Mouse (Mus musculus) liver, embryonic 16.5 days (tissue): Measurements from ENCODE around the gene Itgbl1. TPM values are rescaled to one million over a fixed set of nuclear protein-coding genes. Genes with fewer than 3 reads are reported as not detected.

Experiments used
- ATAC-seq: fragments of 200-750 bp; cut with Nextera tagmentation; 2 replicates; pipeline ENCODE4 v1.8.0; 2017; ENCODE audit warnings: low read depth, mild to moderate bottlenecking, moderate number of reproducible peaks, moderate library complexity
- H3K27ac ChIP-seq: fragments of 300-500 bp; sonication (generic); 2 replicates; pipeline ENCODE4 v1.5.1; 2014; ENCODE audit warnings: mild to moderate bottlenecking, low read length
- H3K27me3 ChIP-seq: fragments of 300-500 bp; sonication (generic); 2 replicates; pipeline ENCODE4 v1.6.1; 2014; ENCODE audit warnings: low read depth, low read length, mixed read lengths; ENCODE audit not compliant: control insufficient read depth, insufficient read depth
- H3K36me3 ChIP-seq: fragments of 300-500 bp; sonication (generic); 2 replicates; pipeline ENCODE4 v1.6.1; 2014; ENCODE audit warnings: mild to moderate bottlenecking; ENCODE audit not compliant: control insufficient read depth, insufficient read depth
- H3K4me1 ChIP-seq: fragments of 300-500 bp; sonication (generic); 2 replicates; pipeline ENCODE4 v1.6.1; 2014; ENCODE audit warnings: low read depth, low read length, mixed read lengths; ENCODE audit not compliant: control insufficient read depth
- H3K4me2 ChIP-seq: fragments of 300-500 bp; sonication (generic); 2 replicates; pipeline ENCODE4 v1.6.1; 2014; ENCODE audit warnings: low read depth, low read length, mixed read lengths
- H3K4me3 ChIP-seq: fragments of 300-500 bp; sonication (generic); 2 replicates; pipeline ENCODE4 v1.5.1; 2014; ENCODE audit warnings: low read depth, mild to moderate bottlenecking, low read length
- H3K9ac ChIP-seq: fragments of 300-500 bp; sonication (generic); 2 replicates; pipeline ENCODE4 v1.6.1; 2014; ENCODE audit warnings: low read depth, low read length
- H3K9me3 ChIP-seq: fragments of 300-500 bp; sonication (generic); replicated peaks from 2 replicates; pipeline ENCODE4 v1.6.1; 2016; ENCODE audit warnings: low read length; ENCODE audit not compliant: control insufficient read depth
- WGBS: fragments of 180-500 bp; shearing (Covaris S2); extraction: QIAGEN DNeasy Blood & Tissue Kit; methylation state at CpG from one replicate; pipeline ENCODE4 v1.1.7; 2014; ENCODE audit not compliant: insufficient replicate concordance; 5-methylcytosine and 5-hydroxymethylcytosine counted together
- polyA plus RNA-seq: library from polyadenylated mRNA; unstranded; fragments of >200 nt; fragmentation: Nextera tagmentation; extraction: Ambion mirVana; gene quantifications from 2 replicates; pipeline ENCODE4 v1.2.1, GENCODE M21; 2015

The Itgbl1 gene
- polyA plus RNA-seq, 1 experiment from 2014 or later = 0.02 TPM

GRCm38 (mm10) chr14:123864531-123864930 is 204.8 kb downstream of the Itgbl1 start:
- Histone ChIP-seq H3K27me3 (no peaks in the 10 kb centered on the region), H3K9ac (no peak overlapping the region), H3K4me1 (no peaks in the 10 kb centered on the region), H3K4me2 (no peak overlapping the region), H3K9me3 (no peaks in the 10 kb centered on the region), H3K27ac (no peak overlapping the region), H3K36me3 (no peaks in the 10 kb centered on the region), H3K4me3 (no peak overlapping the region)
- no peak for ATAC-seq
- 42% methylated on average over 1 of the region's 1 CpGs for WGBS

GRCm38 (mm10) chr14:123865779-123866726 is 206.3 kb downstream of the Itgbl1 start:
- Histone ChIP-seq H3K36me3 (no peaks in the 10 kb centered on the region), H3K9me3 (no peaks in the 10 kb centered on the region), H3K4me3 (no peak overlapping the region), H3K27me3 (no peaks in the 10 kb centered on the region), H3K4me1 (no peaks in the 10 kb centered on the region), H3K4me2 (no peak overlapping the region), H3K27ac (no peak overlapping the region), H3K9ac (no peak overlapping the region)
- WGBS = 30% methylated on average over 6 of the region's 6 CpGs
- ATAC-seq = no peak

GRCm38 (mm10) chr14:123927903-123928302 is 268.1 kb downstream of the Itgbl1 start:
- H3K27ac ChIP-seq = no peak overlapping the region
- H3K4me1 ChIP-seq = no peaks in the 10 kb centered on the region
- no peaks in the 10 kb centered on the region for H3K9me3 ChIP-seq
- 57% methylated on average over 1 of the region's 1 CpGs for WGBS
- no peak overlapping the region for H3K4me3 ChIP-seq
- H3K9ac ChIP-seq = no peak overlapping the region
- no peak overlapping the region for H3K4me2 ChIP-seq
- no peaks in the 10 kb centered on the region for H3K27me3 ChIP-seq
- no peak for ATAC-seq
- H3K36me3 ChIP-seq = no peaks in the 10 kb centered on the region

GRCm38 (mm10) chr14:123966531-123966930 is 306.8 kb downstream of the Itgbl1 start:
- Histone ChIP-seq H3K4me2 (no peak overlapping the region), H3K4me1 (no peaks in the 10 kb centered on the region), H3K27me3 (no peaks in the 10 kb centered on the region), H3K9me3 (no peaks in the 10 kb centered on the region), H3K4me3 (no peak overlapping the region), H3K27ac (no peak overlapping the region), H3K36me3 (no peaks in the 10 kb centered on the region), H3K9ac (no peak overlapping the region)
- 42% methylated on average over 2 of the region's 2 CpGs for WGBS
- ATAC-seq = no peak

- H3K4me2 ChIP-seq = no peak overlapping the region
- H3K4me3 ChIP-seq = no peak overlapping the region
- no peak overlapping the region for H3K9ac ChIP-seq
- no peak overlapping the region for H3K27ac ChIP-seq
- ATAC-seq = no peak
- no peaks in the 10 kb centered on the region for H3K9me3 ChIP-seq
- H3K4me1 ChIP-seq = no peaks in the 10 kb centered on the region
- no peaks in the 10 kb centered on the region for H3K27me3 ChIP-seq
- 68% methylated on average over 6 of the region's 6 CpGs for WGBS
- no peaks in the 10 kb centered on the region for H3K36me3 ChIP-seq
These were observed 308.2 kb downstream of the Itgbl1 start for GRCm38 (mm10) chr14:123967996-123968395.

GRCm38 (mm10) chr14:123990591-123991195 is 330.9 kb downstream of the Itgbl1 start:
- H3K27ac ChIP-seq = no peak overlapping the region
- no peaks in the 10 kb centered on the region for H3K9me3 ChIP-seq
- no peaks in the 10 kb centered on the region for H3K4me1 ChIP-seq
- H3K9ac ChIP-seq = no peak overlapping the region
- ATAC-seq = no peak
- 49% methylated on average over 2 of the region's 2 CpGs for WGBS
- H3K4me2 ChIP-seq = no peak overlapping the region
- no peaks in the 10 kb centered on the region for H3K36me3 ChIP-seq
- no peaks in the 10 kb centered on the region for H3K27me3 ChIP-seq
- no peak overlapping the region for H3K4me3 ChIP-seq

Other genes starting within 250 kb of the Itgbl1 start
- 0.04 TPM in 1 of 2 replicates, not detected in the other for gene Nalcn, start 32.8 kb upstream of the Itgbl1 start, polyA plus RNA-seq